14 mouse cellular contexts compared by ENCODE assay signal in genomic region chr5:144719781-144720180, GRCm38 (mm10). TPM values are rescaled to one million over a fixed set of nuclear protein-coding genes. Genes with fewer than 3 reads are reported as not detected.
DNase-seq lines count a peak whose midpoint lies in the region.
"Had no signal": no experiment of that assay in that cellular context is flagged by ENCODE, and none has a peak within 500 bp of the region (broad histone marks: within the 10 kb centered on the region; RNA-seq: fewer than 3 reads in every experiment).

No protein-coding gene starts in this region.

- peak; percentile 29 to 35 for DNase-seq in cerebellum, postnatal 36 days
- DNase-seq in cerebellum, adult 11-12 months = no peak
- peak; percentile 9 to 47 for DNase-seq in layer of hippocampus, postnatal 14 days (ENCODE audit: low spot score in 2 of 2)
- no peak for DNase-seq in layer of hippocampus, postnatal 10 days (ENCODE audit: low spot score in 2 of 2)
- peak; percentile 57 to 70 for DNase-seq in frontal cortex, postnatal 36 days (ENCODE audit: low spot score in 2 of 2)
- DNase-seq in right cerebral cortex, postnatal 25 days = peak; percentile 61
- no peak for DNase-seq in embryo, embryonic 11 days
- DNase-seq in urinary bladder, adult 2 months (ENCODE audit: low spot score) = no peak
- DNase-seq: adrenal gland, postnatal 14 days; kidney, adult 11 months; kidney, postnatal 14 days; lung, postnatal 14 days; thymus, adult 18-20 months had no signal

RNA-seq across cellular contexts. Expression of gene Tmem130, which starts 41.8 kb away (rescaled TPM):
- 100 to 1,000 TPM; 126 to 137 TPM for total RNA-seq in layer of hippocampus, postnatal 14 days (2021)
- 100 to 1,000 TPM; 168 to 176 TPM for total RNA-seq in layer of hippocampus, postnatal 10 days (2021)
- polyA plus RNA-seq in urinary bladder, adult 2 months (2012; rRNA removed) = 0.16 and 0.19 TPM in 2 replicates
- total RNA-seq: G1E had no signal

RNA-seq across cellular contexts. Expression of gene Trrap, which starts 47.8 kb away (rescaled TPM):
- 100 to 1,000 TPM; 148 to 164 TPM for total RNA-seq in layer of hippocampus, postnatal 14 days (2021)
- total RNA-seq in layer of hippocampus, postnatal 10 days (2021) = 100 to 1,000 TPM; 149 to 169 TPM
- polyA plus RNA-seq in urinary bladder, adult 2 months (2012; rRNA removed) = 75.9 and 84.6 TPM in 2 replicates

Comparison
In these comparisons a context has a peak if more than half of its experiments do, and no peak if none do; other contexts are left out.
1. DNase-seq: peak in cerebellum, postnatal 36 days (2 of 2), layer of hippocampus, postnatal 14 days (2 of 2), frontal cortex, postnatal 36 days (2 of 2) and right cerebral cortex, postnatal 25 days (single experiment); none in cerebellum, adult 11-12 months (single experiment), layer of hippocampus, postnatal 10 days (0 of 2), embryo, embryonic 11 days (single experiment) and urinary bladder, adult 2 months (single experiment).